Mouse (Mus musculus) MEL (cell line): Measurements from ENCODE around the gene Sgca.

Source experiments
- CHD1 ChIP-seq: IDR thresholded peaks from 2 replicates; pipeline ENCODE4 v1.6.1; 2012; ENCODE audit warnings: low read depth, mild to moderate bottlenecking, inconsistent platforms, low read length, improper control_type of control experiment
- EP300 ChIP-seq, 2 experiments: IDR thresholded peaks; 2 replicates each; pipeline ENCODE4 v1.6.1; 2011; ENCODE audit warnings: improper control_type of control experiment in 2 of 2, low read length in 2 of 2, low read depth in 1 of 2, mild to moderate bottlenecking in 1 of 2
- GATA1 ChIP-seq: IDR thresholded peaks from 2 replicates; pipeline ENCODE4 v1.6.1; 2011; ENCODE audit warnings: low read depth, low read length, improper control_type of control experiment
- KAT2A ChIP-seq: conservative IDR thresholded peaks from 2 replicates; pipeline ENCODE4 v1.6.1; 2012; ENCODE audit warnings: low read depth, low read length, improper control_type of control experiment, inconsistent platforms
- MYC ChIP-seq: IDR thresholded peaks from 2 replicates; pipeline ENCODE4 v1.6.1; 2011; ENCODE audit warnings: low read depth, mild to moderate bottlenecking, low read length, improper control_type of control experiment, moderate library complexity
- POLR2A ChIP-seq, 2 experiments: IDR thresholded peaks; 2 replicates each; pipeline ENCODE4 v1.6.1; 2011 to 2012; ENCODE audit warnings: low read length in 2 of 2, mild to moderate bottlenecking in 2 of 2, control low read depth in 1 of 2, improper control_type of control experiment in 1 of 2, low read depth in 1 of 2, moderate library complexity in 1 of 2; ENCODE audit not compliant: control insufficient read depth in 1 of 2, insufficient read depth in 1 of 2, poor library complexity in 1 of 2
- POLR2AphosphoS5 ChIP-seq: IDR thresholded peaks from 2 replicates; pipeline ENCODE4 v1.6.1; 2012; ENCODE audit warnings: low read depth, borderline replicate concordance, mild to moderate bottlenecking, inconsistent platforms, low read length, moderate library complexity, mixed read lengths

DNA sequence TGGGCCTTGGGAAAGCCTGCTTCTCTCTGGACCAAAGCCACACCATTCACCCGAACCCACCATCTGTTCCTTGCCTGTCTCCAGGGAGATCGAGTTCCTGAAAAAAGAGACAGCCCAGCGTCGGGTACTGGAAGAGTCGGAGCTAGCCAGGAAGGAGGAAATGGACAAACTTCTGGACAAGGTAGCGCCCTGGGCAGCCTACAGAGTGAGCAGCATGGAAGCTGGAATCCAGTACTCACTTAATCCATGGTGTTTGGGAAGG is 28.7 kb upstream of the Sgca start:
- no peak for TF ChIP-seq KAT2A
- TF ChIP-seq CHD1, result no peak
- no peak for TF ChIP-seq MYC
- no peak for TF ChIP-seq POLR2AphosphoS5
- no peak for TF ChIP-seq POLR2A (IDR thresholded peaks at IDR 0.05; ENCODE audit: control insufficient read depth in 1 of 2, insufficient read depth in 1 of 2, low read depth in 1 of 2, low read length in 2 of 2, poor library complexity in 1 of 2)
- no peak for TF ChIP-seq GATA1
- no peak for TF ChIP-seq EP300 (IDR thresholded peaks at IDR 0.05; ENCODE audit: low read depth in 1 of 2, low read length in 2 of 2)
